Mouse (Mus musculus) limb, embryonic 14.5 days (tissue): ENCODE data around the gene Adcy3. TPM values are rescaled to one million over a fixed set of nuclear protein-coding genes. Genes with fewer than 3 reads are reported as not detected.

Experiments used
- ATAC-seq: fragments of 200-750 bp; cut with Nextera tagmentation; 2 replicates; pipeline ENCODE4 v1.8.0; 2017; ENCODE audit warnings: low read depth, moderate number of reproducible peaks, moderate TSS enrichment; ENCODE audit not compliant: low FRiP score
- DNase-seq: peaks from one replicate; pipeline ENCODE4 v3.0.0-alpha.2; 2015; ENCODE audit warnings: low spot score
- H3K27ac ChIP-seq: fragments of 300-500 bp; sonication (generic); replicated peaks from 2 replicates; pipeline ENCODE4 v1.5.1; 2014; ENCODE audit warnings: low read depth, mild to moderate bottlenecking, low read length, moderate library complexity, mixed read lengths
- H3K27me3 ChIP-seq: fragments of 300-500 bp; sonication (generic); 2 replicates; pipeline ENCODE4 v1.6.1; 2014; ENCODE audit warnings: low read length, mixed read lengths; ENCODE audit not compliant: control insufficient read depth, insufficient read depth
- H3K36me3 ChIP-seq: fragments of 300-500 bp; sonication (generic); 2 replicates; pipeline ENCODE4 v1.6.1; 2014; ENCODE audit warnings: mild to moderate bottlenecking, low read length, moderate library complexity, mixed read lengths; ENCODE audit not compliant: control insufficient read depth, insufficient read depth
- H3K4me1 ChIP-seq: fragments of 300-500 bp; sonication (generic); 2 replicates; pipeline ENCODE4 v1.6.1; 2014; ENCODE audit warnings: antibody characterized with exemption, low read length, mixed read lengths; ENCODE audit not compliant: control insufficient read depth, insufficient read depth
- H3K4me2 ChIP-seq: fragments of 300-500 bp; sonication (generic); replicated peaks from 2 replicates; pipeline ENCODE4 v1.6.1; 2014; ENCODE audit warnings: low read depth, mild to moderate bottlenecking, low read length, moderate library complexity; ENCODE audit not compliant: severe bottlenecking
- H3K4me3 ChIP-seq: fragments of 300-500 bp; sonication (generic); replicated peaks from 2 replicates; pipeline ENCODE4 v1.5.1; 2014; ENCODE audit warnings: low read length
- H3K9ac ChIP-seq: fragments of 300-500 bp; sonication (generic); 2 replicates; pipeline ENCODE4 v1.6.1; 2014; ENCODE audit warnings: mild to moderate bottlenecking, low read depth, low read length, moderate library complexity; ENCODE audit not compliant: severe bottlenecking
- H3K9me3 ChIP-seq: fragments of 300-500 bp; sonication (generic); 2 replicates; pipeline ENCODE4 v1.6.1; 2016; ENCODE audit warnings: low read length; ENCODE audit not compliant: control insufficient read depth
- POLR2A ChIP-seq: fragments of 200-500 bp; IDR thresholded peaks from 2 replicates; pipeline ENCODE4 v1.8.0; 2012; ENCODE audit warnings: inconsistent platforms, mild to moderate bottlenecking, moderate library complexity, borderline replicate concordance; ENCODE audit not compliant: insufficient read depth, insufficient read length; ENCODE audit errors: extremely low read depth
- WGBS: fragments of 180-500 bp; shearing (Covaris S2); extraction: QIAGEN DNeasy Blood & Tissue Kit; methylation state at CpG from one replicate; pipeline ENCODE4 v1.1.7; 2014; 5-methylcytosine and 5-hydroxymethylcytosine counted together
- polyA plus RNA-seq, 2 experiments: library from polyadenylated mRNA; depleted of rRNA in 1 of 2; stranded (reverse) in 1 of 2; unstranded in 1 of 2; fragments of >200 nt; fragmentation: Nextera tagmentation in 1 of 2; extraction: Ambion mirVana in 1 of 2; gene quantifications; 2 replicates each; pipeline versions ENCODE4 v1.2.1 to v1.2.3; 2012 to 2014

Gene Adcy3
- polyA plus RNA-seq, 2 experiments: 11.5 to 15.5 TPM

- no peak for TF ChIP-seq POLR2A
- no peak overlapping the region for H3K9ac ChIP-seq
- no peaks in the 10 kb centered on the region for H3K4me1 ChIP-seq
- no peak for ATAC-seq
- no peak overlapping the region for H3K4me2 ChIP-seq
- peaks cover 78% of the 10 kb centered on the region for H3K36me3 ChIP-seq
- DNase-seq: no peak
- no peak overlapping the region for H3K4me3 ChIP-seq
- H3K9me3 ChIP-seq: no peaks in the 10 kb centered on the region
- H3K27me3 ChIP-seq: no peaks in the 10 kb centered on the region
- H3K27ac ChIP-seq: no peak overlapping the region
- 83% methylated on average over 9 of the region's 9 CpGs for WGBS
These were observed 78.3 kb downstream of the Adcy3 start for GRCm38 (mm10) chr12:4211174-4211573.

- DNase-seq (no peak), ATAC-seq (no peak)
- Histone ChIP-seq H3K4me2 (no peak overlapping the region), H3K4me3 (no peak overlapping the region), H3K27ac (no peak overlapping the region), H3K36me3 (peaks cover 84% of the 10 kb centered on the region), H3K27me3 (no peaks in the 10 kb centered on the region), H3K4me1 (no peaks in the 10 kb centered on the region), H3K9me3 (no peaks in the 10 kb centered on the region), H3K9ac (no peak overlapping the region)
- no peak for TF ChIP-seq POLR2A
- WGBS: 67% methylated on average over 8 of the region's 8 CpGs
These were observed 80.0 kb downstream of the Adcy3 start for GRCm38 (mm10) chr12:4212908-4213307.

GRCm38 (mm10) chr12:4230156-4230555 is 97.3 kb downstream of the Adcy3 start:
- 90% methylated on average over 7 of the region's 7 CpGs for WGBS
- H3K4me3 ChIP-seq: no peak overlapping the region
- no peaks in the 10 kb centered on the region for H3K9me3 ChIP-seq
- no peak overlapping the region for H3K4me2 ChIP-seq
- H3K4me1 ChIP-seq: peaks cover 4% of the 10 kb centered on the region; the same call in 1 of the 2 replicates
- DNase-seq (no peak), ATAC-seq (no peak)
- H3K27me3 ChIP-seq: no peaks in the 10 kb centered on the region
- H3K36me3 ChIP-seq: peaks cover 35% of the 10 kb centered on the region
- H3K27ac ChIP-seq: no peak overlapping the region
- H3K9ac ChIP-seq: no peak overlapping the region
- no peak for TF ChIP-seq POLR2A

GRCm38 (mm10) chr12:4232777-4233176 is 99.9 kb downstream of the Adcy3 start:
- H3K9ac ChIP-seq: peak overlapping the region; percentile 70; the same call in 1 of the 2 replicates
- no peak for DNase-seq

GRCm38 (mm10) chr12:4233572-4234508 is 100.9 kb downstream of the Adcy3 start, which contains the start of the genes Ptrhd1 and Cenpo:
Ptrhd1 (plus strand) TSS chr12:4234027.
Cenpo (minus strand) TSS chr12:4234294.
- DNase-seq (peak; percentile 96), ATAC-seq (peak; percentile 99)
- Histone ChIP-seq H3K4me3 (peak within 1 kb of the TSS; percentile 71), H3K4me2 (peak within 1 kb of the TSS; percentile 67), H3K36me3 (peaks cover 18% of the 10 kb centered on the region), H3K4me1 (peaks cover 4% of the 10 kb centered on the region; the same call in 1 of the 2 replicates), H3K27ac (peak within 1 kb of the TSS; percentile 94), H3K9ac (peak within 1 kb of the TSS; percentile 70), H3K9me3 (no peaks in the 10 kb centered on the region), H3K27me3 (no peaks in the 10 kb centered on the region)
- WGBS: under 1% methylated on average over 49 of the region's 50 CpGs
- TF ChIP-seq POLR2A: 0 out of 2 replicates have a peak, but pooled peaks have one; percentile 29

More at GRCm38 (mm10) chr12:4232777-4233176, 99.9 kb downstream of the Adcy3 start:
- TF ChIP-seq POLR2A: no peak
- H3K4me1 ChIP-seq: peaks cover 4% of the 10 kb centered on the region; the same call in 1 of the 2 replicates
- 54% methylated on average over 4 of the region's 4 CpGs for WGBS
- ATAC-seq: no peak
- H3K4me2 ChIP-seq: peak overlapping the region; percentile 67
- H3K4me3 ChIP-seq: peak overlapping the region; percentile 71
- no peaks in the 10 kb centered on the region for H3K27me3 ChIP-seq
- no peaks in the 10 kb centered on the region for H3K9me3 ChIP-seq
- H3K27ac ChIP-seq: no peak overlapping the region
- peaks cover 24% of the 10 kb centered on the region for H3K36me3 ChIP-seq
